Mouse (Mus musculus): ENCODE data around the gene Slc2a8. TPM values are rescaled to one million over a fixed set of nuclear protein-coding genes. Genes with fewer than 3 reads are reported as not detected.
"Not testable (repeated sequence)": the region's sequence is repeated elsewhere in the genome, so short reads cannot be mapped to it uniquely, and the experiment has no call there.

Slc2a8 gene
- 2.6 and 2.9 TPM in 2 replicates for total RNA-seq (2015)
- 2.2 and 3.5 TPM in 2 replicates for total RNA-seq (2017)

DNA sequence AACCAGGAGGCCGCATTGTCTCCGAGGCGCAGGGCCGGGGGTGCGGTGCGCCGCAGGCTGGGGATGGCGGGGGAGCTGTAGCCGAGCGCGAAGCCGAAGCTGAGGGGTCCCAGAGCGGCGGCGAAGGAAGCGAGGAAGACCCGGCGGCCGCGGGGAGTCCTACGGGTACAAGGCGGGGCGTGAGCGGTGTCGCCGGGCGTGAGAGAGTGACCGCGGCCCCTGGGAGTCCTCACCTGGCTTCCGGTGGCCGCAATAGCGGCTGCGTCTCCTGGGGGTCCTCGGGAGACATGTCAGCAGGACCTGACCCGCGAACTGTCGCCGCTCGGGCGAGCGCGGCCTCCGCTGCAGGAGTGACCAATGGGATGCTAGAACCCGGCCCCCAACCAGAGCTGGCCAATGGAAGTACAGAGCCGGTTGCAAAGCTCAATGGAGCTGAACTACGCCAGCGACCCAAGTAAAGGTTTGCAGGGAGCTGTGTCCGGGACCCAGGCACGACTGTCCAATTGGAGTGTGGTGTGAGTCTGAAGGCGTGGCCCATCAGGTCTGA lies at the start of gene Slc2a8:
Gene Slc2a8 (minus strand): TSS at position 359 of the 547 bp plus-strand sequence.
- ATAC-seq (replicated peaks; ENCODE audit: poor library complexity) = peak; percentile 95

DNA sequence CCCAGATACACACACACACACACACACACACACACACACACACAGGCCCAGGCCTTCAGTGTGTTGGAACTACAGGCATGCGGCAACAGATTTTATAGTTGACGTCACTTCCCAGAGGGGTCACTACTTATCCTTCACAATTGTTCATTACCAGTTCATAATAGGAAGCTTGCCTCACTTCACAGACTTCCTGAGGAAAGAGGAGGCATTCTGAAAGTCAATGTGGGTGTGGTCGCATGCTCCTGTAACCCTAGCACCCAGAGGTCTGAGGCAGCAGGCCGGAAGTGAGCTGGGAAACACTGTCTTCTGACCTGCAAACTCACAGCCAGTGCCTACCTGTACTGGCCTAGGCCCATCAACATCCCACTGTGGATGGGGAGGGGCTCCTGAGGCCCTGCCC lies 43.2 kb upstream of the Slc2a8 start:
- peak; percentile 44 for ATAC-seq (replicated peaks; ENCODE audit: poor library complexity)

DNA sequence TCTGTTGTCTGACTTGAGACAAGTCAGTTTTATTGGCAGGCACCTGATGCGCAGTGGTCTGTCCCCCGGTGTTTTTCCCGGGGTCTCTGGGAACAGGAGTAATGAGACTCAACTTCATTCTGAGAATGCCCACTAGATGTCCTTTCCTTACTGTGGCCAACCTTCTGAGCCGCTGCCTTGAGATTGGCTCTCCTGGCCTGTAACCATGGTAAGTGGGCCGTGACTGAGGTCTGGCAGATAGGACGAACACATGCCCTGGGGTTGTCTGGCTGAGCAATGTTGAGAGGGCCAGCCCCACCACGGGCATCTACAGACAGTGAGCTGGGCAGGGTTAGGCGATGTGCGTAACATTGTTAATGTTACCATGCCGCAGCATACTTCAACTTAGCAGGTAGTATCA lies 42.7 kb upstream of the Slc2a8 start:
- ATAC-seq (replicated peaks; ENCODE audit: poor library complexity) = no peak

DNA sequence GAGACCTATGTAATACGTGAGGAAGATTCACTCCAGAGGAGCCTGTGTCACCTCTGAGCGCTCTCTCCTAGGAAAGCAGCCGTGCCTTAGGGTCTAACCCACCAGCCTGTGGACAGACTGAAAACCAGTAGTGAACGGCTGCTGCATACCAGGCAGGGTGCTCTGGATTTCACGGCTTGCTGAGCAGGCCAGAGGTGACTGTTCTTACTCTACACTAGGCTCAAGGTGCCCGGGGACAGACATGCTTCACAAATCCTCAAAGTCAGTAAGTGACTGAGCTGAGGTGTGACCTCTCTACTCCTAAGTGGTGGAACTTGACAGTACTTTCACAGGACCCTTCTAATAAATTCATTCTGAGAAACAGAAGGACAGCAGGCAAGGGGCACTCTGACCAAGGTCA lies 41.0 kb upstream of the Slc2a8 start:
- no peak for ATAC-seq (replicated peaks; ENCODE audit: poor library complexity)

DNA sequence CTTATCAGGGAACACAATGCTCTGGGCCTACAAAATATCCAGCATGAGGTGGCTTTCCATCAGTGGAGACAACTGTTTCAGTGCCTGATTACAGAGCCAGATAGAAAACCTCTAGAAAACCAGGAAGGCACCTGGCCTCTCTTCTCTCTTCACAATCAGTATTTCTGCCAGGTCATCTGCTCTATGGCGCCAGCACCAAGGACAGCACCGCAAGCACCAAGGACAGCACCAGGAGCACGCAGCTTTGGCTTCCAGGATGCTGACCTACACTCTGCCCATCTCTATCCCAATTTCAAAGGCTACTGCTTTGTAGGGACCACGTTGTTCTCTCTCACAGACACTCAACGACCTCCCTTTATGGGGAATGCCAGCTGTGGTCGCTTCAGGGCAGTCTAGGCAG lies 36.1 kb upstream of the Slc2a8 start:
- peak; percentile 92 for ATAC-seq (replicated peaks; ENCODE audit: poor library complexity)

DNA sequence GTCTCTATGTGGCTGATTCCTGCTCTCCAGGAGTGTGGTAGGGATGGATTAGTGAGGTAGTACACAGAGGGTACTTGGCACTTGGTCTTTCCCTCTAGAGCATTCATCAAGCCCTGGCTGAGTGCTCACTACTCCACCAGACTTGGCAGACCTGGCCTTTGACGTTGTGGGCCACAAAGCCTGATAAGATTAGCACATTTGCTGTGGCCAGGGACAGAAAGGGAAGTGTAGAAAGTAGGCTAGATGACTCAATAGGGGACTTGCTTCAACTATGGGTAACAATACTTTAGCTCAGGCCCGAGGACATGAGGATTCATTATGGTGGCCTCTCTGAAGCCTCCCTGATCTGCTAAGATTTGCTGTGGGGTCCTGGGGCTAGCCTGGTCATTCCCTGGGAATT lies 35.3 kb upstream of the Slc2a8 start:
- ATAC-seq (replicated peaks; ENCODE audit: poor library complexity) = peak; percentile 74

DNA sequence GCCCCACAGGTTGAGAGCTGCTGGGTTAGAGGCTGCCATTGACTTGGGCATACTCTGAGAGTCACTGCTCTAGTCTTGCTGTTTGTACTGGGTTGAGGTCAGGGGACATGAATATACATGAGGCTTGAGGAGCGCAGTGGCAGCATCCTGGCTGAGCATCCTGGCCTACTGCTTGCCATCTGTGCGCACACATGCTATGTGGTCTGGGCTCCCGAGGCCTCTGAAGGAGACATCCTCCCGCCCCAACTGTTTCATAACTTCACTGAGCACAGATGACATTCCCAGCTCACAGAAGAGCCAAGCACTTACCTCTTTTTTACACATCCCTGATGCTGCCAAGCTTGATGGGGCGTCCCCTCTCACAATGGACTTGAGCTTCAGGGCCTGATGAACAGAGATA lies 33.0 kb upstream of the Slc2a8 start:
- ATAC-seq (replicated peaks; ENCODE audit: poor library complexity) = no peak

DNA sequence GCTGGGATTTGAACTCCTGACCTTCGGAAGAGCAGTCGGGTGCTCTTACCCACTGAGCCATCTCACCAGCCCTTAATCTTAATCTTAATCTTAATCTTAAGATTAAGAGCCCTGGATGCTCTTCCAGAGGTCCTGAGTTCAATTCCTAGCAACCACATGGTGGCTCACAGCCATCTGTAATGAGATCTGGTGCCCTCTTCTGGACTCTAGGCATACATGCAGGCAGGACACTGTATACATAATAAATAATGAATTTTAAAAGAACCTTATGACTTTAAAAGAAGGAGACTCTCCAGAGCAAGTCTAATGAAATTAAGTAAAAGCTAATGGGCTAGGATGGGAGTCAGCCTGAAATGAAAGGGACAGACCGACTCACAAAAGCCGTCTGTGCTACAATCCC lies 27.2 kb upstream of the Slc2a8 start:
- ATAC-seq (replicated peaks; ENCODE audit: poor library complexity) = not testable (repeated sequence)

DNA sequence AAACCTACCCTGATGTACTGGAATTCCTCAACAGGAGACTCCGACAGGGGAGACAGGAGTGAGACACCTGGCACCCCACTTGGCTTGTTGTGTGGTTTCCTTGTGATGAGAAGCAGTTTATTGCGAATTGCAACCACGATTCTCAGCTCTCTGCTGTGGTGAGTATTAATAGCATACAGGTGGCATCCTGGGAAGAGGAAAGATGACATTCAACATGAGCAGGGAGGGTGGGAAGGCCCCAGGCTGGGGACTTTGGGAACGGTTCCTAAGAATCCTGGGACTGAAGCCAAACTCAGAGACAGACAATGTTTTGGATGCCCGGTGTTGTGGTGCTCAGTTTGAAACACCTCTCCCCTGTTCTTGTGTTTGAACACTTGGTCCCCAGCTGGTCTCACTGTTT lies 23.2 kb upstream of the Slc2a8 start:
- no peak for ATAC-seq (replicated peaks; ENCODE audit: poor library complexity)

DNA sequence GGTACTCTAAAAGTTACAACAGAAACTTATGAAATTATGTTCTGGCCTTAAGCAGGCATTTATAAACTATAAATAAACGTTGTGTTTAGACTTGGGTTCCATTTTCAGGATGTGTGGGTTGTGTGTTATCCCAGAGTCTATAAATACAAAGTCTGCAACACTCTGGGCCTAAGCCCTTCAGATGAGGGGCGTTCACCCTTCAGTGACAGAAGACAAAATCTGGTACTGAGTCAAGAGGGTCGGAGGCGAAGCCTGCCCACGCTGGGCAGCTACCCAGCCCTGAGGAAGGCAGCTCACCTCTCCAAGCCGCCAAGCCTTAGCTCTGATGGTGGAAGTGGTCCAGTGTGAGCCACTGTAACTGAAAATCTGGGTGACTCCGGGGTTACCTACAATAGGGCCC lies 20.3 kb upstream of the Slc2a8 start:
- no peak for ATAC-seq (replicated peaks; ENCODE audit: poor library complexity)

DNA sequence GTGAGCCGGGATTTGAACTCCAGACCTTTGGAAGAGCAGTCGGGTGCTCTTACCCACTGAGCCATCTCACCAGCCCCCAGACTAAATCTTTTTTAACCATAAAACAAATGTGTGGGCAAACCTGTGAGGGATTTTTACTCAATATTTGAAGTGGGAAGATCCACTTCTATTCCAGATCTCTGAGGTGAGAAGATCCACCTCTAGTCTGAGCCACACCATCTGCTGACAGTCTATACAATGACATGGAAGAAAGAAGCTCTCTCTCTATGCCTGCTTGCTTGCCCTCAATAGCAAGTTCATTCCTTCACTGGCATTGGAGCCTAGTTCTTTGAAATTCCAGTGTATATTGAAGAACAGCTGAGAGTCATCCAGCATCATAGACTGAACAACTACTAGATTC lies 17.9 kb upstream of the Slc2a8 start:
- no peak for ATAC-seq (replicated peaks; ENCODE audit: poor library complexity)

DNA sequence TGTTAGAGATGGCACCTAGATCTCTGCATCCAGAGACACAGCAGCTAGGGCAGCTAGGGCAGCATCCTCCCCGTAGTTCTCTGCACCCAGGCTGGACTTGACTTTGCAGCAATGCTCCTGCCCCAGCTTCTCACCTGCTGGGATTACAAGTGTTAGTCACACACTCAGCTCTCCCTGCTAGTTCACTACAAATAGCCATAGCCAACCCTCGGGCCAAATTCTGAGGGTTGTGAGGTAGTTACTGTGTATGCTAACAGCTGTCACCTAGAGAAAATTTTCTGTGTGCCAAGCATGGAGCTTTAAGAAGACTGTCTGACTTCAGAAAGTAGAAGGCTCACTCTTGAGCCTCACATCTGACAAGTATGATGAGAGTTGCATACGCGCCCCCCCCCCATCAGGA lies 15.9 kb upstream of the Slc2a8 start:
- no peak for ATAC-seq (replicated peaks; ENCODE audit: poor library complexity)

DNA sequence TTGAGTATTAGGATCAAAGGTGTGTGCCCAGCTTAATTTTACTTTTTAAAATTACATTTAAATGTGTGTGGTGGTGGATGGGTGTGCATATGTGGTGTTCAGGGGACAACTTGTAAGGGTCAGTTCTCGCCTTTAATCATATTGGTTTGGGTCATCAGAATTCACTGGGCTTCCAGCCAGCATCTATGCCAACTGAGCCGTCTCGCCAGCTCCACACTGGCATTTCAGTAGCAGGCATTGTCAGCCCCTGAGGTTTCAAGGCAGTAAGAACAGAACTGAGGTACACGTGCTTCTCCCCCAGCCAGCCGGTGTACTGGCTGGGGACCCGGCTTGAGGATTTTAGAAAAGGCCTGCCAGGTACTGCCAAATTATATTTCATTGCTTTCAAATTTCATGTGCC lies 15.2 kb upstream of the Slc2a8 start:
- no peak for ATAC-seq (replicated peaks; ENCODE audit: poor library complexity)

DNA sequence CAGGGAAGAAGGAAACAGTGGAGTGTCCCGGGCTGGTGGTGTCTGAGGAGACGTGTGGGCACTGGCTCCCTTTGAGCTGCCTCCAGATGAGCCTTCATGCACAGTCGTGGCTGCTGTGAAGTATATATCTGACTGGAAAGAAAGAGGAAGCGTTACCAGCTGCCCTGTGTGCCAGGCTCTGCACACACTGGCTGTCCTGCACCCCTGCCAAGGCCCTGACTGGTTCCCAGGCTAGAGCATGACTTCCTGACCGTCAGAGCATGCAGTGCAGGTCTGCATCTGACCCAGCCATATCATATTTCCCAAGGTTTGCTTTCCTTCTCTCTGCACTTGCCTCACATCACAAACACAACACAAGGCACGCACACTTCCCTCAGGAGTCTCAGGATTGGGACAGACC lies 10.2 kb upstream of the Slc2a8 start:
- peak; percentile 86 for ATAC-seq (replicated peaks; ENCODE audit: poor library complexity)

DNA sequence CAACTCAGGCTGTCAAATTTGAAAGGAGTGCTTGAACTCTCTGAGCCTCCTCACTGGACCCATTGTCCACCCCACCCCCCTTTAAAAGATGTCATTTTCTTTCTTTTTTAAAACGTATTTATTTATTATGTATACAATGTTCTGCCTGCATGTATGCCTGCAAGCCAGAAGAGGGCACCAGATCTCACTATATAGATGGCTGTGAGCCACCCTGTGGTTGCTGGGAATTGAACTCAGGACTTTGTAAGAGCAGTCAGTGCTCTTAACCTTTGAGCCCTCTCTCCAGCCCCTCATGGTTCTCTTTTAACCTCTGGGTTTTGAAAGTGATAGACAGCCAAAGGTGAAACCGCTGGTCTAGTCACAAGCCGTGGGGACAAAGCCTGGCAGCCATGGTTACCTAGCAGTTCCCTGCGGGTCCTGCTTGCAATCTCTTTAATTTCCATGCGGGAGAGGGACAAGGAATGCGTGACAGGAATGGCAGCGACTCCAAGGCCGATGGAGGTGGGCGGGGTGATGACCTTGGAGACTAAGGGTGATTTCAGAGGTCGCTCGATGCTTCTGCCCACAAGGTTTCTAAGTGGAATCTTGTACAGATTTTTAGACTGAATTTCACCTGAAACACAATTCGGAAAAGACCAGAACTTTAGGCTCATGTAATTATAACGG lies 8.4 kb upstream of the Slc2a8 start:
- no peak for ATAC-seq (replicated peaks; ENCODE audit: poor library complexity)

DNA sequence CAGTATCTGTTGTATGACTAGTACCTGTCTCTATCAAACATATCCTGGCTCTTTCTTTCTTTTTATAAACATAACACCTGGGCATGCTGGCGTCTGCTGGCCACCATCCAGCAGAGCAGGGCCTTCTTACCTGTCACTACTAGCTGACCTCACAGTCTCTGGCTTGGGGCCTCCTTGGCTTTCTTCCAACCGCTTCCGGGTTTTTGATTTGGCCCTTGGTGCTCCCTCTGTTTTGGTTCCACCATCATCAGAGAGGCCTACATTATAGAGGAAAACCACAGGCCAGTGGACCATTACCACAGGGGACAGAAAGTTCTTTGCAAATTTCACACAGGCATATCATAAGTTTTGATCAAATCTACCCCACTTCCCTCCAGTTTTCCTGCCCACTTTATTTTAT lies 7.5 kb upstream of the Slc2a8 start:
- no peak for ATAC-seq (replicated peaks; ENCODE audit: poor library complexity)

DNA sequence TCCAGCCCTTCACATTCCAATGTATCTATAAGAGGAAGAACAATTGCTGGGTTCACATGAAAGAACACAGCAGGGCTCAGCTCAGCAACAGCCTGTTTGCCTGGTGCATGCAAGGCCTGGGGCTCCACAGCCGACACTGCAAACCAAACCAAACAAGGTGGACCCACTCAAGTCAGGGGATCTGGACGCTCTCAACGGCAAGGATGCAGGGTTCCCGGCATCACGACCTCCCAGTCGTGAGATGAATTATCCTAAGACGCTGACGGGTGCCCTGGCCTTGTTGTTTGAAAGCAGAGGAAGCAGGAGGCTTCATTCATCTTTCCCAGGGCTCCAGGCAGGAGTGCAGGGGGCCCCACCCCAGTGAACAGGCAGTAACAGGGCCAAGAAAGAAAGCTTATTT lies 4.0 kb upstream of the Slc2a8 start:
- ATAC-seq (replicated peaks; ENCODE audit: poor library complexity) = no peak

DNA sequence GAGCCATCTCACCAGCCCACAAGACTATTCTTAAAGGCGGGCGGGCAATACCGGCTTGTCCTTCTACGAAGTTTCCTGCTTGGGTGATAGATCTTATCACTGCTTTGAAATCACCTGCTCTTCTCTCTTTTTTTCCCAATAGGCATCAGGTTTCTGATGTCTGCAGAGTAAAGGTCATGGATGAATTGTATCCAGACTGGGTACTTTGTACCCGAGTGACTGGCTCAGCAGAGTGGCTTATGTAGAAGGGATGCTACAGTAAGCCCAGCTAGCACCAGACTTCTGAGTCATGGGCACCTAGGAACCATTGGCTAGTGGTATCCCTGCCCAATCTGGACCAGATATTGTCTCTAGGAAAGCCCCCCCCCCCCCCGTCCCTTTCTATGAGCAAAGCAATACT lies 1.7 kb upstream of the Slc2a8 start:
- no peak for ATAC-seq (replicated peaks; ENCODE audit: poor library complexity)

DNA sequence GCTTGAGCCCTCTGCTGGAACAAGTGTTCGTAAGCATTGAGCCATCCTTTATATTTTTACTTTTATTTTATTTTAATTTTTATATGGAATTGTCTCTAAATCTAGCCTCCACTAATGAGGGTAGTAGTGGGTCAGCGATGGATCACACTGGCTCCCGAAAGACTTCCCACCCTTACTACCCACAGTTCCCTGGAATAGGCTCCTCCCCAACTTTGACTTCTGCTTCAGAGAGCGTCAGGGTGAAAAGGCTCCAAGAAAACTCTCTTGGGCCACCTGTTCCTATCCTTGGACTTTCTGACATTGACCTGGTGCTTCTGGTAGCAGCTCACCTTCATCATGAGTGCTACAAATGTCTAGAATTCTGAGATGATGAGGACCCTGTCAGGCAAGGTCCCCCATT lies 817 bp upstream of the Slc2a8 start:
- ATAC-seq (replicated peaks; ENCODE audit: poor library complexity) = no peak

DNA sequence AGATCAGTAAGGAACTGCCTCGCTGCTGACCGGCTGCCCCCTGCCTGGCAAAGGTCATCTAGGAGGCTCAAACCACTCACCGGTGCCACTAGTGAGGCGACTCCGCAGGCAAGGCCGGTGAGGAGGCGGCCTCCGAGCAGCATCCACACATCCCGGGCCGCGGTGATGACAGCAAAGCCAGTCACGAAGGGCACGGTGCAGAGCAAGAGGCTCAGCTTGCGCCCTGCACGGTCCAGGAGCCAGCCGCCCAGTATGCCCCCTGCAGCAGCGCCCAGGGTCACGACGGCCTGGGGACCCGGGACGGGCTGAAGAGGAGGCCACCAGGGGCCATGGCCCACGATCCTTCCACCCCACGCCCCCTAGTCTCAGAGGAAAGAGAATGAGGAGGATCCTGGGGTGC lies 602 bp downstream of the Slc2a8 start:
- peak; percentile 25 for ATAC-seq (replicated peaks; ENCODE audit: poor library complexity)

DNA sequence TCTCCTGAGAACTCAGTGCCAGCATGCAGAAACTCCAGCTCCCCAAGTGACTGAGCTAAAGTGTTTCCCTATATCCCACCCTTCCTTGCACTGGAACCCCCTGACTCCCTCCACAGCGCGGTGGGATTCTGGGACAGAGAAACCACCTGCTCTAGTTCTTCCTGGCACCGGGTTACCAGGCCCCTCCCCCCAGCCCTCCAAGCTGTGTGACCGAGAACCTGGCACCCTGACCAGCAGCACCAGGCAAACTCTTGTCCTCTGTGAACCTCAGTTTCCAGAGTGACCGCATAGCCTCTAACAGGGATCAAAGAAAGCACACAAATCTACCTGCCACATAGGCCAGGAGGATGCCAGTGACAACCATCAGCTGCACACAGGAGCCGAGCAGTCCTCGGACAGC lies 2.2 kb downstream of the Slc2a8 start:
- no peak for ATAC-seq (replicated peaks; ENCODE audit: poor library complexity)

DNA sequence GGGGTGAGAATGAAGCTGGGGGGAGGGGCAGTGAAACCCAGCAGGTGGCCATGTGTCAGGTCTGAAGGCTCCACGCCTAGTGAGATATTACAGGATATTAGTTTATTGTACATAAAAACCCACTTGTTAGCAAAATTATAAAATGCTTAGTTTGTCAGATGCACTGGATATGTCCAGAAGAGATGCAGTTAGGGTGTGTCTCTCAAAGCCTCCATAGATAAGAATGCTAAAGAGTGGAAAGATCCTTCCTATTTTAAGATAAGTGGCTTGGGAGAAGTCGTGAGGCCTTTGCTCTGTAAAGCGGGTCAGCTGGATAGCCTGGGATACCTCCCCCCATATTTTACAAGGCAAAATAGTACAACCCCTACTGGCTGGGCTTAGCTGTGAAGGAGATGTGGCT lies 3.2 kb downstream of the Slc2a8 start:
- ATAC-seq (replicated peaks; ENCODE audit: poor library complexity) = no peak

DNA sequence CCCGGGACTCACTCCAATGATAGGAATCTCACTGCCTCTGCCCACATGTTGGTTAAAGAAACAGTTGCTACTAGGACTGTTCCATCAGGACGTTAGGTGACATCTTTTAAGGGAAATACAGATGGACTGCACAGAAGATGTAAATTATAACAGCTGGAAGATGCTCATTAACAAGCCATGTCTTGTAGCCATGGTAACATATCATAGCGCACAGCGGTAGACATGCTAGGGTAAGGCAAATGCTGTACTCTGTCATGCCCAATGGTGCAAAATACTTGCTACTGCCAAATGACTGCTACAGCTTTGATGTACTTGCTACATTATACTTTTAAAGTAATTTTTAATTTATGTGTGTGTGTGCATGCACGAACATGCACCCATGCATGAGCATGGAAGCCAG lies 4.8 kb downstream of the Slc2a8 start:
- no peak for ATAC-seq (replicated peaks; ENCODE audit: poor library complexity)

All from megakaryocyte progenitor cell, adult 5-6 weeks (primary cell).